Mouse (Mus musculus) myocyte (in vitro differentiated cells): ENCODE measurements at regions not wholly inside any gene's neighbourhood (a gene's known extent, or its start where the extent isn't known, plus 50 kb on each side); places are given as distances from the start of the nearest gene placed in this dataset.

Source experiments
- E2F4 ChIP-seq: IDR thresholded peaks from one replicate; pipeline ENCODE4 v1.6.1; 2011; ENCODE audit warnings: mild to moderate bottlenecking, control low read depth, moderate library complexity; ENCODE audit not compliant: insufficient read depth
- MAX ChIP-seq: IDR thresholded peaks from one replicate; pipeline ENCODE4 v1.6.1; 2011; ENCODE audit warnings: low read depth, mild to moderate bottlenecking, control low read depth
- MYOG ChIP-seq, 3 experiments: IDR thresholded peaks; one replicate each; pipeline ENCODE4 v1.6.1; 2011; ENCODE audit warnings: control low read depth in 2 of 3, low read depth in 2 of 3, mild to moderate bottlenecking in 2 of 3; ENCODE audit not compliant: insufficient read length in 2 of 3, control insufficient read depth in 1 of 3, insufficient read depth in 1 of 3
- POLR2A ChIP-seq: IDR thresholded peaks from one replicate; pipeline ENCODE4 v1.6.1; 2011; ENCODE audit warnings: low read depth, mild to moderate bottlenecking, control low read depth, moderate library complexity; ENCODE audit not compliant: insufficient read length
- POLR2AphosphoS2 ChIP-seq: IDR thresholded peaks from one replicate; pipeline ENCODE4 v1.6.1; 2011; ENCODE audit warnings: low read depth, control low read depth; ENCODE audit not compliant: insufficient read length
- REST ChIP-seq: IDR thresholded peaks from one replicate; pipeline ENCODE4 v1.6.1; 2011; ENCODE audit warnings: mild to moderate bottlenecking, control low read depth, moderate library complexity; ENCODE audit not compliant: insufficient read depth, insufficient read length
- TCF12 ChIP-seq: IDR thresholded peaks from one replicate; pipeline ENCODE4 v1.6.1; 2011; ENCODE audit warnings: mild to moderate bottlenecking, control low read depth; ENCODE audit not compliant: poor library complexity, insufficient read depth, severe bottlenecking
- TCF3 ChIP-seq: IDR thresholded peaks from one replicate; pipeline ENCODE4 v1.6.1; 2011; ENCODE audit warnings: low read depth, control low read depth; ENCODE audit not compliant: insufficient read length
- USF1 ChIP-seq: IDR thresholded peaks from one replicate; pipeline ENCODE4 v1.6.1; 2011; ENCODE audit warnings: low read depth, mild to moderate bottlenecking, control low read depth, moderate library complexity

GRCm38 (mm10) chr3:149811036-149811435 is 820.7 kb upstream of the Adgrl2 start:
- TF ChIP-seq POLR2A (no peak), USF1 (no peak), MAX (no peak), TCF3 (no peak), E2F4 (no peak), POLR2AphosphoS2 (no peak), TCF12 (no peak), MYOG (IDR thresholded peaks at IDR 0.05; ENCODE audit: control insufficient read depth in 1 of 3, insufficient read depth in 1 of 3, insufficient read length in 2 of 3, low read depth in 2 of 3) (no peak), REST (no peak)
